Mouse (Mus musculus) limb, embryonic 11.5 days (tissue): Measurements from ENCODE around the gene Fgfr3. TPM values are rescaled to one million over a fixed set of nuclear protein-coding genes. Genes with fewer than 3 reads are reported as not detected.

ENCODE experiments used
- ATAC-seq: fragments of 200-750 bp; cut with Nextera tagmentation; 2 replicates; pipeline ENCODE4 v1.8.0; 2017; ENCODE audit warnings: low read depth; ENCODE audit not compliant: insufficient number of reproducible peaks, low FRiP score, low TSS enrichment
- DNase-seq: peaks from one replicate; pipeline ENCODE4 v3.0.0-alpha.2; 2015; ENCODE audit warnings: low spot score
- H3K27ac ChIP-seq: fragments of 300-500 bp; sonication (generic); replicated peaks from 2 replicates; pipeline ENCODE4 v1.5.1; 2014; ENCODE audit warnings: low read depth, mild to moderate bottlenecking, low read length
- H3K27me3 ChIP-seq: fragments of 300-500 bp; sonication (generic); 2 replicates; pipeline ENCODE4 v1.6.1; 2014; ENCODE audit warnings: mild to moderate bottlenecking, low read length, mixed read lengths; ENCODE audit not compliant: control insufficient read depth, insufficient read depth
- H3K36me3 ChIP-seq: fragments of 300-500 bp; sonication (generic); 2 replicates; pipeline ENCODE4 v1.6.1; 2014; ENCODE audit warnings: mild to moderate bottlenecking, low read length, moderate library complexity, mixed read lengths; ENCODE audit not compliant: control insufficient read depth, insufficient read depth
- H3K4me1 ChIP-seq: fragments of 300-500 bp; sonication (generic); 2 replicates; pipeline ENCODE4 v1.6.1; 2014; ENCODE audit warnings: low read length, mixed read lengths; ENCODE audit not compliant: control insufficient read depth, insufficient read depth
- H3K4me2 ChIP-seq: fragments of 300-500 bp; sonication (generic); 2 replicates; pipeline ENCODE4 v1.6.1; 2014; ENCODE audit warnings: low read depth, mild to moderate bottlenecking, moderate library complexity; ENCODE audit not compliant: severe bottlenecking
- H3K4me3 ChIP-seq: fragments of 300-500 bp; sonication (generic); 2 replicates; pipeline ENCODE4 v1.5.1; 2014; ENCODE audit warnings: low read depth, low read length
- H3K9ac ChIP-seq: fragments of 300-500 bp; sonication (generic); 2 replicates; pipeline ENCODE4 v1.6.1; 2014; ENCODE audit warnings: mild to moderate bottlenecking, low read length
- H3K9me3 ChIP-seq: fragments of 300-500 bp; sonication (generic); 2 replicates; pipeline ENCODE4 v1.6.1; 2016; ENCODE audit warnings: low read length; ENCODE audit not compliant: control insufficient read depth
- WGBS: fragments of 180-500 bp; shearing (Covaris S2); extraction: QIAGEN DNeasy Blood & Tissue Kit; methylation state at CpG from one replicate; pipeline ENCODE4 v1.1.7; 2014; 5-methylcytosine and 5-hydroxymethylcytosine counted together
- polyA plus RNA-seq: library from polyadenylated mRNA; unstranded; fragments of >200 nt; fragmentation: Nextera tagmentation; extraction: Ambion mirVana; gene quantifications from 2 replicates; pipeline ENCODE4 v1.2.1, GENCODE M21; 2014

The Fgfr3 gene
- 11.6 TPM in 2 replicates for polyA plus RNA-seq

GRCm38 (mm10) chr5:33721541-33722265 is at the start of gene Fgfr3:
Gene Fgfr3 (plus strand): TSS chr5:33721674.
- Histone ChIP-seq H3K27ac (no peak within 1 kb of the TSS), H3K9me3 (no peaks in the 10 kb centered on the region), H3K4me1 (peaks cover 15% of the 10 kb centered on the region), H3K4me3 (peak within 1 kb of the TSS; percentile 55), H3K4me2 (peak within 1 kb of the TSS; percentile 91), H3K27me3 (peaks cover 37% of the 10 kb centered on the region), H3K36me3 (no peaks in the 10 kb centered on the region), H3K9ac (peak within 1 kb of the TSS; percentile 66)
- WGBS: under 1% methylated on average over 73 of the region's 73 CpGs
- DNase-seq (peak; percentile 81), ATAC-seq (peak; percentile 71)

- Histone ChIP-seq H3K9ac (0 out of 2 replicates have a peak overlapping the region, but pooled peaks have one; percentile 22), H3K36me3 (peaks cover 9% of the 10 kb centered on the region), H3K27ac (peak overlapping the region; percentile 30; the same call in 1 of the 2 replicates), H3K4me2 (no peak overlapping the region), H3K27me3 (no peaks in the 10 kb centered on the region), H3K9me3 (no peaks in the 10 kb centered on the region), H3K4me1 (peaks cover 2% of the 10 kb centered on the region; the same call in 1 of the 2 replicates), H3K4me3 (no peak overlapping the region)
- WGBS: 85% methylated on average over 3 of the region's 3 CpGs
- ATAC-seq (no peak), DNase-seq (no peak)
These were observed 47.0 kb upstream of the Fgfr3 start for GRCm38 (mm10) chr5:33674439-33674838.

- H3K4me3 ChIP-seq: no peak overlapping the region
- H3K27me3 ChIP-seq: no peaks in the 10 kb centered on the region
- H3K27ac ChIP-seq: no peak overlapping the region
- DNase-seq: peak; percentile 81
- no peaks in the 10 kb centered on the region; the same call in 1 of the 2 replicates for H3K36me3 ChIP-seq
- H3K4me1 ChIP-seq: peaks cover 2% of the 10 kb centered on the region; the same call in 1 of the 2 replicates
- no peak overlapping the region for H3K9ac ChIP-seq
- no peaks in the 10 kb centered on the region for H3K9me3 ChIP-seq
- WGBS: 0% methylated on average over 1 of the region's 1 CpGs
- ATAC-seq: no peak
- H3K4me2 ChIP-seq: no peak overlapping the region
These were observed 45.5 kb upstream of the Fgfr3 start for GRCm38 (mm10) chr5:33675964-33676363.

- Histone ChIP-seq H3K9ac (no peak overlapping the region), H3K9me3 (no peaks in the 10 kb centered on the region), H3K36me3 (no peaks in the 10 kb centered on the region), H3K27me3 (no peaks in the 10 kb centered on the region), H3K27ac (no peak overlapping the region), H3K4me3 (no peak overlapping the region), H3K4me2 (no peak overlapping the region), H3K4me1 (peaks cover 2% of the 10 kb centered on the region; the same call in 1 of the 2 replicates)
- 84% methylated on average over 5 of the region's 5 CpGs for WGBS
- no peak for DNase-seq
- ATAC-seq: no peak
These were observed 43.2 kb upstream of the Fgfr3 start for GRCm38 (mm10) chr5:33678244-33678643.

GRCm38 (mm10) chr5:33681044-33681443 is 40.4 kb upstream of the Fgfr3 start:
- H3K4me2 ChIP-seq: no peak overlapping the region
- H3K9me3 ChIP-seq: no peaks in the 10 kb centered on the region
- ATAC-seq (no peak), DNase-seq (no peak)
- H3K27me3 ChIP-seq: no peaks in the 10 kb centered on the region
- H3K4me3 ChIP-seq: no peak overlapping the region
- H3K36me3 ChIP-seq: no peaks in the 10 kb centered on the region
- no peaks in the 10 kb centered on the region for H3K4me1 ChIP-seq
- no peak overlapping the region for H3K9ac ChIP-seq
- WGBS: 56% methylated on average over 3 of the region's 3 CpGs
- H3K27ac ChIP-seq: no peak overlapping the region

GRCm38 (mm10) chr5:33681611-33682388 is 39.7 kb upstream of the Fgfr3 start:
- Histone ChIP-seq H3K27ac (no peak overlapping the region), H3K4me2 (no peak overlapping the region), H3K36me3 (no peaks in the 10 kb centered on the region), H3K4me3 (no peak overlapping the region), H3K27me3 (no peaks in the 10 kb centered on the region), H3K4me1 (no peaks in the 10 kb centered on the region), H3K9ac (no peak overlapping the region), H3K9me3 (no peaks in the 10 kb centered on the region)
- no peak for ATAC-seq
- 85% methylated on average over 15 of the region's 15 CpGs for WGBS
- no peak for DNase-seq

GRCm38 (mm10) chr5:33682963-33683362 is 38.5 kb upstream of the Fgfr3 start:
- no peak for DNase-seq
- H3K27ac ChIP-seq: no peak overlapping the region
- no peak for ATAC-seq
- no peaks in the 10 kb centered on the region for H3K27me3 ChIP-seq
- no peaks in the 10 kb centered on the region for H3K36me3 ChIP-seq
- 91% methylated on average over 4 of the region's 4 CpGs for WGBS
- H3K4me1 ChIP-seq: no peaks in the 10 kb centered on the region
- no peaks in the 10 kb centered on the region for H3K9me3 ChIP-seq
- no peak overlapping the region for H3K9ac ChIP-seq
- H3K4me3 ChIP-seq: no peak overlapping the region
- H3K4me2 ChIP-seq: no peak overlapping the region

- no peaks in the 10 kb centered on the region for H3K27me3 ChIP-seq
- no peak overlapping the region for H3K4me3 ChIP-seq
- H3K9ac ChIP-seq: no peak overlapping the region
- 43% methylated on average over 7 of the region's 7 CpGs for WGBS
- no peaks in the 10 kb centered on the region for H3K36me3 ChIP-seq
- DNase-seq: peak; percentile 71
- H3K9me3 ChIP-seq: no peaks in the 10 kb centered on the region
- H3K4me2 ChIP-seq: no peak overlapping the region
- peaks cover 3% of the 10 kb centered on the region for H3K4me1 ChIP-seq
- no peak overlapping the region for H3K27ac ChIP-seq
- 0 out of 2 replicates have a peak, but pooled peaks have one; percentile 13 for ATAC-seq
These were observed 37.4 kb upstream of the Fgfr3 start for GRCm38 (mm10) chr5:33683897-33684652.
